Mouse (Mus musculus) cortical plate, adult 2 months (tissue): ENCODE data around the gene Coq10a.

Experiments used
- CTCF ChIP-seq: fragments of 200-500 bp; IDR thresholded peaks from 2 replicates; pipeline ENCODE4 v1.5.1; 2011; ENCODE audit warnings: mild to moderate bottlenecking, control low read depth, low read length; ENCODE audit not compliant: insufficient read depth; ENCODE audit errors: extremely low read depth
- POLR2A ChIP-seq: fragments of 200-500 bp; IDR thresholded peaks from 2 replicates; pipeline ENCODE4 v1.6.1; 2011; ENCODE audit warnings: mild to moderate bottlenecking, low read length, control low read depth; ENCODE audit not compliant: insufficient read depth; ENCODE audit errors: extremely low read depth

- no peak for TF ChIP-seq POLR2A
- TF ChIP-seq CTCF: no peak
Observed at GRCm38 (mm10) chr10:128370021-128370420, 1.2 kb upstream of the Coq10a start.
